Mouse (Mus musculus) MEL (cell line): ENCODE measurements at regions not wholly inside any gene's neighbourhood (a gene's known extent, or its start where the extent isn't known, plus 50 kb on each side); places are given as distances from the start of the nearest gene placed in this dataset.

Experiments
- CTCF ChIP-seq, 3 experiments: IDR thresholded peaks in 2 of 3; conservative IDR thresholded peaks in 1 of 3; 2 replicates each; pipeline ENCODE4 v1.5.1; 2011 to 2012; ENCODE audit warnings: low read length in 3 of 3, low read depth in 2 of 3, mild to moderate bottlenecking in 2 of 3, improper control_type of control experiment in 1 of 3, inconsistent platforms in 1 of 3, mixed read lengths in 1 of 3, moderate library complexity in 1 of 3; ENCODE audit not compliant: control insufficient read depth in 1 of 3, insufficient read depth in 1 of 3, poor library complexity in 1 of 3, severe bottlenecking in 1 of 3
- EP300 ChIP-seq, 2 experiments: IDR thresholded peaks; 2 replicates each; pipeline ENCODE4 v1.6.1; 2011; ENCODE audit warnings: improper control_type of control experiment in 2 of 2, low read length in 2 of 2, low read depth in 1 of 2, mild to moderate bottlenecking in 1 of 2
- HCFC1 ChIP-seq: IDR thresholded peaks from 2 replicates; pipeline ENCODE4 v1.6.1; 2012; ENCODE audit warnings: low read depth, mild to moderate bottlenecking, inconsistent platforms, low read length, improper control_type of control experiment, moderate library complexity
- MAX ChIP-seq: IDR thresholded peaks from 2 replicates; pipeline ENCODE4 v1.6.1; 2011; ENCODE audit warnings: low read length, improper control_type of control experiment
- NELFE ChIP-seq: IDR thresholded peaks from 2 replicates; pipeline ENCODE4 v1.6.1; 2011; ENCODE audit warnings: low read depth, low read length, improper control_type of control experiment
- POLR2A ChIP-seq, 2 experiments: IDR thresholded peaks; 2 replicates each; pipeline ENCODE4 v1.6.1; 2011 to 2012; ENCODE audit warnings: low read length in 2 of 2, mild to moderate bottlenecking in 2 of 2, control low read depth in 1 of 2, improper control_type of control experiment in 1 of 2, low read depth in 1 of 2, moderate library complexity in 1 of 2; ENCODE audit not compliant: control insufficient read depth in 1 of 2, insufficient read depth in 1 of 2, poor library complexity in 1 of 2
- POLR2AphosphoS2 ChIP-seq: IDR thresholded peaks from 2 replicates; pipeline ENCODE4 v1.6.1; 2011; ENCODE audit warnings: low read length, improper control_type of control experiment
- POLR2AphosphoS5 ChIP-seq: IDR thresholded peaks from 2 replicates; pipeline ENCODE4 v1.6.1; 2012; ENCODE audit warnings: low read depth, borderline replicate concordance, mild to moderate bottlenecking, inconsistent platforms, low read length, moderate library complexity, mixed read lengths
- RAD21 ChIP-seq: IDR thresholded peaks from 2 replicates; pipeline ENCODE4 v1.6.1; 2011; ENCODE audit warnings: mild to moderate bottlenecking, low read depth, low read length, improper control_type of control experiment
- ZC3H11A ChIP-seq: IDR thresholded peaks from 2 replicates; pipeline ENCODE4 v1.6.1; 2012; ENCODE audit warnings: low read depth, mild to moderate bottlenecking, inconsistent platforms, low read length, improper control_type of control experiment
- ZNF384 ChIP-seq: IDR thresholded peaks from 2 replicates; pipeline ENCODE4 v1.6.1; 2012; ENCODE audit warnings: low read depth, mild to moderate bottlenecking, inconsistent platforms, low read length, improper control_type of control experiment

- TF ChIP-seq POLR2A (IDR thresholded peaks at IDR 0.05; ENCODE audit: control insufficient read depth in 1 of 2, insufficient read depth in 1 of 2, low read depth in 1 of 2, low read length in 2 of 2, poor library complexity in 1 of 2) (no peak), EP300 (IDR thresholded peaks at IDR 0.05; ENCODE audit: low read depth in 1 of 2, low read length in 2 of 2) (no peak), MAX (no peak), CTCF (IDR thresholded peaks at IDR 0.05 in 2 of 3, conservative IDR thresholded peaks at IDR 0.05 in 1 of 3; ENCODE audit: control insufficient read depth in 1 of 3, insufficient read depth in 1 of 3, low read depth in 2 of 3, low read length in 3 of 3, poor library complexity in 1 of 3, severe bottlenecking in 1 of 3) (no peak), NELFE (no peak), POLR2AphosphoS5 (no peak), ZC3H11A (no peak), HCFC1 (peak; percentile 49; the same call in 1 of the 2 replicates), POLR2AphosphoS2 (no peak), RAD21 (no peak), ZNF384 (no peak)
These were observed 242.1 kb downstream of the Foxo1 start for GRCm38 (mm10) chr3:52510088-52510765.
